Mouse (Mus musculus) limb, embryonic 12.5 days (tissue): ENCODE measurements at regions not wholly inside any gene's neighbourhood (a gene's known extent, or its start where the extent isn't known, plus 50 kb on each side); places are given as distances from the start of the nearest gene placed in this dataset.

Source experiments
- ATAC-seq: fragments of 200-750 bp; cut with Nextera tagmentation; 2 replicates; pipeline ENCODE4 v1.8.0; 2017; ENCODE audit warnings: low read depth, moderate TSS enrichment; ENCODE audit not compliant: insufficient number of reproducible peaks, insufficient read depth, low FRiP score, low TSS enrichment
- H3K27ac ChIP-seq: fragments of 300-500 bp; sonication (generic); 2 replicates; pipeline ENCODE4 v1.5.1; 2016; ENCODE audit warnings: mild to moderate bottlenecking, moderate library complexity
- H3K27me3 ChIP-seq: fragments of 300-500 bp; sonication (generic); 2 replicates; pipeline ENCODE4 v1.6.1; 2016; ENCODE audit warnings: mild to moderate bottlenecking, moderate library complexity
- H3K36me3 ChIP-seq: fragments of 300-500 bp; sonication (generic); 2 replicates; pipeline ENCODE4 v1.6.1; 2016; ENCODE audit warnings: mild to moderate bottlenecking, moderate library complexity
- H3K4me1 ChIP-seq: fragments of 300-500 bp; sonication (generic); replicated peaks from 2 replicates; pipeline ENCODE4 v1.6.1; 2016
- H3K4me2 ChIP-seq: fragments of 300-500 bp; sonication (generic); 2 replicates; pipeline ENCODE4 v1.6.1; 2016; ENCODE audit warnings: mild to moderate bottlenecking, moderate library complexity
- H3K4me3 ChIP-seq: fragments of 300-500 bp; sonication (generic); replicated peaks from 2 replicates; pipeline ENCODE4 v1.5.1; 2016; ENCODE audit warnings: mild to moderate bottlenecking
- H3K9ac ChIP-seq: fragments of 300-500 bp; sonication (generic); replicated peaks from 2 replicates; pipeline ENCODE4 v1.6.1; 2016; ENCODE audit warnings: mild to moderate bottlenecking, moderate library complexity
- H3K9me3 ChIP-seq: fragments of 300-500 bp; sonication (generic); 2 replicates; pipeline ENCODE4 v1.6.1; 2016; ENCODE audit warnings: mild to moderate bottlenecking, moderate library complexity
- WGBS: fragments of 180-500 bp; shearing (Covaris S2); methylation state at CpG from one replicate; pipeline ENCODE4 v1.1.7; 2016; 5-methylcytosine and 5-hydroxymethylcytosine counted together

GRCm38 (mm10) chr1:35717659-35718058 is 350.5 kb upstream of the Hs6st1 start:
- ATAC-seq = no peak
- Histone ChIP-seq H3K9me3 (0 out of 2 replicates have a peak, but pooled peaks cover 2% of the 10 kb centered on the region), H3K9ac (no peak overlapping the region), H3K4me1 (no peaks in the 10 kb centered on the region), H3K27ac (no peak overlapping the region), H3K4me3 (no peak overlapping the region), H3K36me3 (no peaks in the 10 kb centered on the region), H3K27me3 (no peaks in the 10 kb centered on the region), H3K4me2 (no peak overlapping the region)
- WGBS = 77% methylated on average over 2 of the region's 2 CpGs

- H3K4me2 ChIP-seq = no peak overlapping the region
- no peak overlapping the region for H3K27ac ChIP-seq
- WGBS = 87% methylated on average over 3 of the region's 3 CpGs
These were observed 348.1 kb upstream of the Hs6st1 start for GRCm38 (mm10) chr1:35720063-35720462.

DNA sequence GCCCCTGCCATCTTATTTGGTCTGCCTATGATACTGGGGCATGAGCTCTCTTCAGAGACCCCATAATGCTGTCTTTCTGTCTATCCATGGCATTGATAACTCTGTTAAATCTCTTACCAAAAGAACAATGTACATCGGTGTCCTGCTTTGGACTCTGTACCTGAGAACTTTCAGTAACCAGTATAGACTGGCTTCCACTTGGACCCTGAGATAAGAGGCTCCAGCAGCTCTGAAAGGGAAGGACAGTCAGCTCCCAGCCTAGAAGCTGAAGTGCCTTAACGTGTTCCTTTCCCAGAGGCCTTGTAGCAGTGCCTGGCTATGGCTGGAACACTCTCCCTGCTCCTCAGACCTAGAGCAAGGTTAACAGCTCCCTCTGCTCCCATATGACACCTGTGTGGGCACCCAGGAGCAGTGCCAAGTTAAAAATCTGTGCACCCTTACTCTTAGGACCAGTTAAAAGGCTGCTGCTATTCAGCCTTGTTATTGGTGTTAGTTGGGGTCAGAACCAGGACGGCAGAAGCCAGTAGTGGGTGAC is 343.8 kb upstream of the Hs6st1 start:
- WGBS = 78% methylated on average over 3 of the region's 3 CpGs
- no peak overlapping the region for H3K9ac ChIP-seq
- no peaks in the 10 kb centered on the region for H3K9me3 ChIP-seq
- no peak overlapping the region for H3K4me2 ChIP-seq
- H3K4me1 ChIP-seq = no peaks in the 10 kb centered on the region
- no peak for ATAC-seq
- no peak overlapping the region for H3K27ac ChIP-seq
- H3K27me3 ChIP-seq = no peaks in the 10 kb centered on the region
- H3K36me3 ChIP-seq = no peaks in the 10 kb centered on the region
- H3K4me3 ChIP-seq = no peak overlapping the region

More at GRCm38 (mm10) chr1:35720063-35720462, 348.1 kb upstream of the Hs6st1 start:
- Histone ChIP-seq H3K4me3 (no peak overlapping the region), H3K9ac (no peak overlapping the region), H3K36me3 (no peaks in the 10 kb centered on the region), H3K4me1 (no peaks in the 10 kb centered on the region), H3K27me3 (no peaks in the 10 kb centered on the region), H3K9me3 (0 out of 2 replicates have a peak, but pooled peaks cover 2% of the 10 kb centered on the region)
- ATAC-seq = no peak

GRCm38 (mm10) chr1:35726596-35726995 is 341.6 kb upstream of the Hs6st1 start:
- Histone ChIP-seq H3K9me3 (no peaks in the 10 kb centered on the region), H3K4me1 (no peaks in the 10 kb centered on the region), H3K36me3 (no peaks in the 10 kb centered on the region), H3K4me3 (no peak overlapping the region), H3K27me3 (no peaks in the 10 kb centered on the region), H3K4me2 (no peak overlapping the region), H3K9ac (no peak overlapping the region), H3K27ac (no peak overlapping the region)
- ATAC-seq = no peak
- WGBS = 20% methylated on average over 1 of the region's 1 CpGs

- H3K9me3 ChIP-seq = no peaks in the 10 kb centered on the region
- H3K4me2 ChIP-seq = no peak overlapping the region
- no peak overlapping the region for H3K9ac ChIP-seq
- H3K27me3 ChIP-seq = no peaks in the 10 kb centered on the region
- H3K36me3 ChIP-seq = no peaks in the 10 kb centered on the region
- WGBS = 88% methylated on average over 8 of the region's 8 CpGs
- H3K4me1 ChIP-seq = no peaks in the 10 kb centered on the region
- H3K4me3 ChIP-seq = no peak overlapping the region
- ATAC-seq = no peak
- H3K27ac ChIP-seq = no peak overlapping the region
These were observed 340.8 kb upstream of the Hs6st1 start for GRCm38 (mm10) chr1:35727310-35727990.

GRCm38 (mm10) chr1:35729785-35730295 is 338.4 kb upstream of the Hs6st1 start:
- no peak for ATAC-seq
- WGBS = 89% methylated on average over 5 of the region's 5 CpGs

GRCm38 (mm10) chr1:35730309-35730708 is 337.9 kb upstream of the Hs6st1 start:
- no peak overlapping the region for H3K4me2 ChIP-seq
- no peak overlapping the region for H3K27ac ChIP-seq
- no peaks in the 10 kb centered on the region; the same call in 1 of the 2 replicates for H3K4me1 ChIP-seq
- H3K36me3 ChIP-seq = no peaks in the 10 kb centered on the region
- H3K4me3 ChIP-seq = no peak overlapping the region
- WGBS = 63% methylated on average over 4 of the region's 4 CpGs
- no peak for ATAC-seq
- H3K9me3 ChIP-seq = no peaks in the 10 kb centered on the region
- no peaks in the 10 kb centered on the region for H3K27me3 ChIP-seq
- H3K9ac ChIP-seq = no peak overlapping the region

More at GRCm38 (mm10) chr1:35729785-35730295, 338.4 kb upstream of the Hs6st1 start:
- no peak overlapping the region for H3K9ac ChIP-seq
- no peak overlapping the region for H3K27ac ChIP-seq
- no peaks in the 10 kb centered on the region for H3K36me3 ChIP-seq
- no peaks in the 10 kb centered on the region for H3K9me3 ChIP-seq
- no peaks in the 10 kb centered on the region for H3K27me3 ChIP-seq
- H3K4me3 ChIP-seq = no peak overlapping the region
- H3K4me1 ChIP-seq = no peaks in the 10 kb centered on the region; the same call in 1 of the 2 replicates
- no peak overlapping the region for H3K4me2 ChIP-seq

DNA sequence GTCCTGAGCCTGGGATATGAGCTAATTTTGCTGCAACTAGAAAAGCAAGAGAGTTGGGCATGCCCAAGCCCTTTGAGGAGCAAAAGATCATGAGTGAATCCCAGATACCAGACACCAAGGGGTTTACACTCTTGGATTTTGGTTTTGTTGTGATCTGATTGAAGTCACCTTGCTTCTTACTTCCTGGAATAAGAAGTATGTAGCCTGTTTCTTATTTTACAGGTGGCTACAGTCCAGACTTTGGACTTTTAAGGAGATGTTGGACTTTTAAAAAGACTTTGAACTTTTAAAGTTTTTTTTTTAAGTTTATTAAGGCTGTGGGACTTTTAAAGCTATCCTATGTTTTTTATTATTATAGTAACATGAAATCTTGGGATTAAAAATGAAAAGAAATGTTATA is 332.0 kb upstream of the Hs6st1 start:
- H3K9me3 ChIP-seq = peaks cover 3% of the 10 kb centered on the region; the same call in 1 of the 2 replicates
- H3K36me3 ChIP-seq = no peaks in the 10 kb centered on the region
- no peak overlapping the region for H3K4me2 ChIP-seq
- no peaks in the 10 kb centered on the region for H3K27me3 ChIP-seq
- H3K9ac ChIP-seq = no peak overlapping the region
- H3K27ac ChIP-seq = no peak overlapping the region
- no peak overlapping the region for H3K4me3 ChIP-seq
- H3K4me1 ChIP-seq = no peaks in the 10 kb centered on the region; the same call in 1 of the 2 replicates
- ATAC-seq = no peak

- H3K27ac ChIP-seq = no peak overlapping the region
- WGBS = 94% methylated on average over 7 of the region's 7 CpGs
- no peak overlapping the region for H3K4me2 ChIP-seq
- no peak overlapping the region for H3K9ac ChIP-seq
- no peaks in the 10 kb centered on the region for H3K9me3 ChIP-seq
- no peak overlapping the region for H3K4me3 ChIP-seq
- H3K4me1 ChIP-seq = no peaks in the 10 kb centered on the region
- no peaks in the 10 kb centered on the region for H3K27me3 ChIP-seq
- no peaks in the 10 kb centered on the region for H3K36me3 ChIP-seq
- ATAC-seq = no peak
These were observed 318.6 kb upstream of the Hs6st1 start for GRCm38 (mm10) chr1:35749603-35750002.

DNA sequence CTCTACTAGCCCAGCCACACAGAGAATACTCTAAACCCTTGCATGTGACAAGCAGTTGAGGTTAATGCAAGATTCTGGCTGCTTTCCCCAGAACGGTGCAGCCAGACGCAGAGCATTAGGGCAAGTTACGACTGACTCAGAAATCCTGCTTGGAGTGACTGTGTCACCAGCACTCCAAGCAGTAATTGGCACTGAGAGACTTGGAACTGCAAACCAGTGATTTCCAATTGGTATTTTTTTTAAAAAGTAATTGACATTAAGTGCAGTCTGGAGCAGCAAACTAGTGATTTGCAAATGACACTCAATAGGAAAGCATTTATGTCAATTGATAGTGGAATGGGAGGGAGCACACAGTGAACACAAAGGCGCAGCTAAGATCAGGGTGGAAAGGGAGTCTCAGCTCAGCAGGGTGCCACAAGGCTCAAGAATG is 318.1 kb upstream of the Hs6st1 start:
- H3K9ac ChIP-seq = no peak overlapping the region
- H3K27ac ChIP-seq = no peak overlapping the region
- no peaks in the 10 kb centered on the region for H3K27me3 ChIP-seq
- ATAC-seq = no peak
- H3K9me3 ChIP-seq = no peaks in the 10 kb centered on the region
- no peak overlapping the region for H3K4me3 ChIP-seq
- 37% methylated on average over 4 of the region's 4 CpGs for WGBS
- no peaks in the 10 kb centered on the region for H3K36me3 ChIP-seq
- H3K4me2 ChIP-seq = no peak overlapping the region
- no peaks in the 10 kb centered on the region for H3K4me1 ChIP-seq

GRCm38 (mm10) chr1:35752636-35753035 is 315.6 kb upstream of the Hs6st1 start:
- no peaks in the 10 kb centered on the region for H3K36me3 ChIP-seq
- H3K9ac ChIP-seq = no peak overlapping the region
- WGBS = 91% methylated on average over 9 of the region's 9 CpGs
- no peaks in the 10 kb centered on the region for H3K4me1 ChIP-seq
- H3K27me3 ChIP-seq = no peaks in the 10 kb centered on the region
- H3K27ac ChIP-seq = no peak overlapping the region
- no peaks in the 10 kb centered on the region for H3K9me3 ChIP-seq
- no peak overlapping the region for H3K4me2 ChIP-seq
- ATAC-seq = no peak
- H3K4me3 ChIP-seq = no peak overlapping the region
